Mouse (Mus musculus): ENCODE results near the gene Tiam1.
A peak's percentile ranks its signal among the peaks of the same experiment; 100 is the strongest.

The Tiam1 gene

GRCm38 (mm10) chr16:89995155-89995554, 148.4 kb downstream of the Tiam1 start:
- DNase-seq (ENCODE audit: low spot score in 2 of 2) = no peak

- no peak for DNase-seq (ENCODE audit: low spot score in 2 of 2)
These were observed 149.4 kb downstream of the Tiam1 start for GRCm38 (mm10) chr16:89993991-89994825.

GRCm38 (mm10) chr16:89993506-89993905, 150.1 kb downstream of the Tiam1 start:
- DNase-seq (ENCODE audit: low spot score in 2 of 2) = no peak

- peak in 1 of 2 experiments; percentile 52 for DNase-seq (ENCODE audit: low spot score in 2 of 2)
These were observed 151.8 kb downstream of the Tiam1 start for GRCm38 (mm10) chr16:89991701-89992152.

GRCm38 (mm10) chr16:89990288-89990955, 153.1 kb downstream of the Tiam1 start:
- no peak for DNase-seq (ENCODE audit: low spot score in 2 of 2)

GRCm38 (mm10) chr16:89989816-89990215, 153.8 kb downstream of the Tiam1 start:
- DNase-seq (ENCODE audit: low spot score in 2 of 2) = no peak

GRCm38 (mm10) chr16:89986672-89987362, 156.8 kb downstream of the Tiam1 start:
- no peak for DNase-seq (ENCODE audit: low spot score in 2 of 2)

- DNase-seq (ENCODE audit: low spot score in 2 of 2) = peak in 1 of 2 experiments; percentile 28
These were observed 157.7 kb downstream of the Tiam1 start for GRCm38 (mm10) chr16:89985702-89986481.

GRCm38 (mm10) chr16:89980075-89980744, 163.4 kb downstream of the Tiam1 start:
- DNase-seq (ENCODE audit: low spot score in 2 of 2) = peak in 1 of 2 experiments; percentile 19

- DNase-seq (ENCODE audit: low spot score in 2 of 2) = peak in 1 of 2 experiments; percentile 32
These were observed 168.1 kb downstream of the Tiam1 start for GRCm38 (mm10) chr16:89975441-89975840.

- DNase-seq (ENCODE audit: low spot score in 2 of 2) = peak in 1 of 2 experiments; percentile 25
These were observed 169.5 kb downstream of the Tiam1 start for GRCm38 (mm10) chr16:89973814-89974712.

- DNase-seq (ENCODE audit: low spot score in 2 of 2) = peak in 1 of 2 experiments; percentile 79
These were observed 170.6 kb downstream of the Tiam1 start for GRCm38 (mm10) chr16:89972854-89973487.

- DNase-seq (ENCODE audit: low spot score in 2 of 2) = no peak
These were observed 171.6 kb downstream of the Tiam1 start for GRCm38 (mm10) chr16:89972018-89972417.

- no peak for DNase-seq (ENCODE audit: low spot score in 2 of 2)
These were observed 175.5 kb downstream of the Tiam1 start for GRCm38 (mm10) chr16:89968058-89968457.

- DNase-seq (ENCODE audit: low spot score in 2 of 2) = no peak
These were observed 180.7 kb downstream of the Tiam1 start for GRCm38 (mm10) chr16:89962876-89963275.

- DNase-seq (ENCODE audit: low spot score in 2 of 2) = no peak
These were observed 182.7 kb downstream of the Tiam1 start for GRCm38 (mm10) chr16:89960904-89961303.

- DNase-seq (ENCODE audit: low spot score in 2 of 2) = peak; percentile 51 to 58
These were observed 183.2 kb downstream of the Tiam1 start for GRCm38 (mm10) chr16:89960186-89960878.

GRCm38 (mm10) chr16:89958982-89959381, 184.6 kb downstream of the Tiam1 start:
- peak; percentile 15 to 31 for DNase-seq (ENCODE audit: low spot score in 2 of 2)

- DNase-seq (ENCODE audit: low spot score in 2 of 2) = no peak
These were observed 185.5 kb downstream of the Tiam1 start for GRCm38 (mm10) chr16:89958030-89958429.

All from urinary bladder, adult 18-20 months (tissue).